In the genomic region with DNA sequence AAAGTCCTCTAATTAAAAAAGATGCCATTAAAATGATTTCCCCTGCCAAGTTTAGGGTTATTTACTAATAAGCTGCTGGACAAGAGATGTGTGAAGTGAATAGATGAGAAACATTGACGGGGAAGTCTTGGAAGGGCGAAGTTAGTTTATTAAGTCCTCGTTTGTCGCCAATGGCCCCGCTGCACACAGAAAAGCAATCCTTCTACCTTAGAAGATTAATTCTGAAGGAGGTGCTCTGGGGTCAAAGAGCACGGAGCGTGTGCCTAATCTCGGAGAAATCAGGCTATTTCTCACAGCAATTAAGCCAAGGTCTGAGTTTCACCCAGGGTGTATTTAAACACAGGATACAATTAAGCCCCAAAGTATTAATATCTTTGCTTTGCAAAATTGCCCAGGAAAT, we compare ENCODE assay signal across 17 mouse cellular contexts.
DNase-seq lines count a peak whose midpoint lies in the region; ATAC-seq and TF ChIP-seq lines count a peak whose summit lies in the region.
"Had no signal": no experiment of that assay in that cellular context is flagged by ENCODE, and none has a peak within 500 bp of the region (broad histone marks: within the 10 kb centered on the region; RNA-seq: fewer than 3 reads in every experiment).

No protein-coding gene starts in this region.

- TF ChIP-seq CTCF in lung, postnatal 0 days (IDR thresholded peaks at IDR 0.05): no peak
- no peak for TF ChIP-seq CTCF in cerebellum, adult 2 months (IDR thresholded peaks at IDR 0.05; ENCODE audit: borderline replicate concordance, insufficient read depth, low read depth, low read length)

- ATAC-seq in kidney, embryonic 14.5 days (ENCODE audit: low FRiP score, low TSS enrichment): no peak
- ATAC-seq in lung, postnatal 0 days: no peak
- ATAC-seq in monocyte, adult 5-6 weeks (replicated peaks; ENCODE audit: insufficient number of reproducible peaks, low FRiP score, low TSS enrichment, poor library complexity, severe bottlenecking): no peak

- no peak for TF ChIP-seq EP300 in lung, postnatal 0 days (IDR thresholded peaks at IDR 0.05)

- no peak for TF ChIP-seq POLR2A in cerebellum, adult 2 months (IDR thresholded peaks at IDR 0.05; ENCODE audit: borderline replicate concordance, insufficient read depth, low read length)

- no peaks in the 10 kb centered on the region for H3K9me3 ChIP-seq in kidney, embryonic 14.5 days (ENCODE audit: control insufficient read depth, low read length)
- H3K9me3 ChIP-seq in lung, postnatal 0 days (ENCODE audit: low read length): no peaks in the 10 kb centered on the region
- H3K9me3 ChIP-seq: embryonic facial prominence, embryonic 15.5 days; forebrain, embryonic 10.5 days; neural tube, embryonic 12.5 days had no signal

- no peak overlapping the region for H3K9ac ChIP-seq in kidney, embryonic 14.5 days (ENCODE audit: low read depth, low read length)
- H3K9ac ChIP-seq in lung, postnatal 0 days (replicated peaks; ENCODE audit: low read depth): no peak overlapping the region
- H3K9ac ChIP-seq: embryonic facial prominence, embryonic 15.5 days; neural tube, embryonic 12.5 days had no signal

- H3K27ac ChIP-seq in kidney, embryonic 14.5 days (ENCODE audit: low read depth, low read length): no peak overlapping the region
- H3K27ac ChIP-seq in lung, postnatal 0 days (ENCODE audit: low read length): no peak overlapping the region
- no peak overlapping the region for H3K27ac ChIP-seq in cerebellum, adult 2 months (ENCODE audit: insufficient read depth, low read length)
- H3K27ac ChIP-seq: embryonic facial prominence, embryonic 15.5 days; forebrain, embryonic 10.5 days; left cerebral cortex, adult 2 months; neural tube, embryonic 12.5 days had no signal

- H3K27me3 ChIP-seq in kidney, embryonic 14.5 days (ENCODE audit: control insufficient read depth, insufficient read depth, low read length): no peaks in the 10 kb centered on the region
- no peaks in the 10 kb centered on the region for H3K27me3 ChIP-seq in lung, postnatal 0 days (replicated peaks; ENCODE audit: insufficient read depth, low read length)
- no peaks in the 10 kb centered on the region for H3K27me3 ChIP-seq in cerebellum, adult 2 months (ENCODE audit: control insufficient read depth, insufficient read depth, low read length)
- H3K27me3 ChIP-seq: embryonic facial prominence, embryonic 15.5 days; neural tube, embryonic 12.5 days had no signal

- H3K4me2 ChIP-seq in kidney, embryonic 14.5 days (replicated peaks; ENCODE audit: low read depth, low read length): peak overlapping the region; percentile 27
- H3K4me2 ChIP-seq in lung, postnatal 0 days (replicated peaks; ENCODE audit: low read depth, low read length): peak overlapping the region; percentile 29
- H3K4me2 ChIP-seq: embryonic facial prominence, embryonic 15.5 days; neural tube, embryonic 12.5 days had no signal

- DNase-seq in kidney, postnatal 14 days: no peak
- no peak for DNase-seq in lung, postnatal 0 days (ENCODE audit: low spot score)
- DNase-seq in lung, postnatal 25 days (ENCODE audit: low spot score): no peak
- peak; percentile 20 to 36 for DNase-seq in kidney, postnatal 25 days
- no peak for DNase-seq in cerebellum, adult 2 months
- DNase-seq: adrenal gland, postnatal 36 days; cerebellum, adult 9-10 months; heart, postnatal 4 days; lung, adult 2 months; right cerebral cortex, postnatal 14 days; thymus, postnatal 4 days had no signal

- peaks cover 5% of the 10 kb centered on the region; the same call in 1 of the 2 replicates for H3K4me1 ChIP-seq in kidney, embryonic 14.5 days (ENCODE audit: control insufficient read depth, insufficient read depth, low read length)
- no peaks in the 10 kb centered on the region for H3K4me1 ChIP-seq in lung, postnatal 0 days (ENCODE audit: insufficient read depth, low read depth, low read length)
- no peaks in the 10 kb centered on the region; the same call in 1 of the 2 replicates for H3K4me1 ChIP-seq in cerebellum, adult 2 months (ENCODE audit: control insufficient read depth, insufficient read depth, low read length)

- no peak overlapping the region for H3K4me3 ChIP-seq in kidney, embryonic 14.5 days (ENCODE audit: low read length)
- H3K4me3 ChIP-seq in lung, postnatal 0 days (ENCODE audit: low read depth, low read length): no peak overlapping the region
- H3K4me3 ChIP-seq in cerebellum, adult 2 months (replicated peaks; ENCODE audit: insufficient read depth, low read depth, low read length): no peak overlapping the region
- H3K4me3 ChIP-seq: embryonic facial prominence, embryonic 15.5 days; forebrain, embryonic 10.5 days; left cerebral cortex, adult 2 months; neural tube, embryonic 12.5 days had no signal

- 19% methylated on average over 8 of the region's 8 CpGs for whole genome bisulfite sequencing in kidney, embryonic 14.5 days
- WGBS in lung, postnatal 0 days: 36% methylated on average over 8 of the region's 8 CpGs
- WGBS in cerebellum, adult 2 months: 62% methylated on average over 8 of the region's 8 CpGs

- H3K36me3 ChIP-seq in kidney, embryonic 14.5 days (ENCODE audit: control insufficient read depth, insufficient read depth, low read length): no peaks in the 10 kb centered on the region
- no peaks in the 10 kb centered on the region for H3K36me3 ChIP-seq in lung, postnatal 0 days (ENCODE audit: insufficient read depth, low read length)
- H3K36me3 ChIP-seq: embryonic facial prominence, embryonic 15.5 days; forebrain, embryonic 10.5 days; neural tube, embryonic 12.5 days had no signal

Comparison
In these comparisons a context has a peak if more than half of its experiments do, and no peak if none do; other contexts are left out.
1. DNase-seq: peak in kidney, postnatal 25 days (2 of 2); none in kidney, postnatal 14 days (single experiment), lung, postnatal 0 days (single experiment), lung, postnatal 25 days (single experiment) and cerebellum, adult 2 months (0 of 2).